Mouse (Mus musculus): ENCODE measurements around the gene Arl3. TPM values are rescaled to one million over a fixed set of nuclear protein-coding genes. Genes with fewer than 3 reads are reported as not detected.

Gene Arl3
- polyA plus RNA-seq, 1 experiment from 2014 or later: 209 TPM

DNA sequence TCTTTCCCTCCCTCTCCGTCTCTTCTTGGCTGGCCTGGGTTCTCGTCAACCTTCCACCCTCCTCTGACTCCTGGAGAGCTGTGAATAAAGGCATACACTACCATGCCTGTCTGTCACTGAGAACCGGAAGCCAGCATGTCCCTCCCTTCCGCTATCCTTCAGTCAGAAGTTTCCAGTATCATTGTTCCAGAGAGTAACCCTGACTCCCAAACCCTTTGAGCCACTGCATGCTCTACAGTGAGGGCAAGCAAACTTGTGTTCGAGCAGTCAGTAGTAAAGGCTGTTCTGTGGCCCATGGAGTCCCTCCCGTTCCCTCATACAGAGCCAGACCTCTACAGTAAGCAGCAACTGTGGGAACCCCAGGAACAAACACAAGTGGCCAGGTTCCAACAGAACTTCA lies 25.4 kb downstream of the Arl3 start:
- 78% methylated on average over 6 of the region's 6 CpGs for WGBS
- peak overlapping the region; percentile 40 for H3K27ac ChIP-seq

GRCm38 (mm10) chr19:46542750-46543149 lies 30.2 kb downstream of the Arl3 start:
- Histone ChIP-seq H3K9me3 (no peaks in the 10 kb centered on the region), H3K27me3 (ENCODE audit: insufficient read depth, poor library complexity, severe bottlenecking) (no peaks in the 10 kb centered on the region), H3K4me1 (replicated peaks) (no peaks in the 10 kb centered on the region), H3K36me3 (peaks cover 69% of the 10 kb centered on the region), H3K4me3 (no peak overlapping the region), H3K27ac (no peak overlapping the region)
- no peak for DNase-seq (ENCODE audit: low spot score)
- WGBS: 87% methylated on average over 8 of the region's 8 CpGs

More for the DNA sequence above, 25.4 kb downstream of the Arl3 start:
- no peak for DNase-seq (ENCODE audit: low spot score)
- H3K4me1 ChIP-seq (replicated peaks): no peaks in the 10 kb centered on the region
- H3K4me3 ChIP-seq: no peak overlapping the region
- peaks cover 73% of the 10 kb centered on the region for H3K36me3 ChIP-seq
- H3K27me3 ChIP-seq (ENCODE audit: insufficient read depth, poor library complexity, severe bottlenecking): no peaks in the 10 kb centered on the region
- H3K9me3 ChIP-seq: no peaks in the 10 kb centered on the region

GRCm38 (mm10) chr19:46538213-46538612 lies 34.8 kb downstream of the Arl3 start:
- H3K36me3 ChIP-seq: peaks cover 66% of the 10 kb centered on the region
- H3K27ac ChIP-seq: no peak overlapping the region
- no peak overlapping the region for H3K4me3 ChIP-seq
- no peaks in the 10 kb centered on the region for H3K9me3 ChIP-seq
- H3K4me1 ChIP-seq (replicated peaks): peaks cover 22% of the 10 kb centered on the region
- H3K27me3 ChIP-seq (ENCODE audit: insufficient read depth, poor library complexity, severe bottlenecking): no peaks in the 10 kb centered on the region
- no peak for DNase-seq (ENCODE audit: low spot score)
- WGBS: 87% methylated on average over 6 of the region's 6 CpGs

GRCm38 (mm10) chr19:46537357-46537756 lies 35.6 kb downstream of the Arl3 start:
- Histone ChIP-seq H3K27me3 (ENCODE audit: insufficient read depth, poor library complexity, severe bottlenecking) (no peaks in the 10 kb centered on the region), H3K27ac (no peak overlapping the region), H3K4me1 (replicated peaks) (peaks cover 30% of the 10 kb centered on the region), H3K9me3 (no peaks in the 10 kb centered on the region), H3K36me3 (peaks cover 58% of the 10 kb centered on the region), H3K4me3 (no peak overlapping the region)
- DNase-seq (ENCODE audit: low spot score): no peak
- 90% methylated on average over 9 of the region's 9 CpGs for WGBS

- Histone ChIP-seq H3K27ac (peak overlapping the region; percentile 75), H3K36me3 (peaks cover 30% of the 10 kb centered on the region), H3K4me1 (replicated peaks) (peaks cover 58% of the 10 kb centered on the region), H3K9me3 (no peaks in the 10 kb centered on the region), H3K27me3 (ENCODE audit: insufficient read depth, poor library complexity, severe bottlenecking) (no peaks in the 10 kb centered on the region), H3K4me3 (no peak overlapping the region)
- WGBS: 38% methylated on average over 6 of the region's 6 CpGs
- DNase-seq (ENCODE audit: low spot score): no peak
These were observed 38.4 kb downstream of the Arl3 start for GRCm38 (mm10) chr19:46534542-46535098.

DNA sequence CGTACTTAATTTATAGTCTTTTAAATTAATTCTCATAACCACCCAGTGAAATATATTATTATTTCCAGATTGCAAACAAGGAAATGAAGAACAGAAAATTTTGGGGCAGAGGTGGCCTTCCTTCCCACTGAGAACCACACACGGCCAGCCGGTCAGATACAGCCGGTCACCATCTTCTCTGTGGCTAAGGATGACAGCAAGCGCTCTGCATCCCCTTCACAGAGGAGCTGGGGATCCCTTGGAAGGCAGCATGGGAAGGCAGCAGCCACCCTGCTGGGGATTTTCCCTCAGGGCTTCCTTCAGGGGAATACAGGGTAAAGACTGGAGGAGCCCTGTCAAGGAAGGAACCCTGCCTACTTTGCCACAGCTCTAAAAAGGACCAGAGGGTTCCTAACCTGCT lies 39.5 kb downstream of the Arl3 start:
- peaks cover 69% of the 10 kb centered on the region for H3K4me1 ChIP-seq (replicated peaks)
- DNase-seq (ENCODE audit: low spot score): no peak
- 58% methylated on average over 5 of the region's 5 CpGs for WGBS
- H3K27me3 ChIP-seq (ENCODE audit: insufficient read depth, poor library complexity, severe bottlenecking): no peaks in the 10 kb centered on the region
- H3K27ac ChIP-seq: peak overlapping the region; percentile 75
- H3K36me3 ChIP-seq: peaks cover 25% of the 10 kb centered on the region
- H3K4me3 ChIP-seq: no peak overlapping the region
- H3K9me3 ChIP-seq: no peaks in the 10 kb centered on the region

GRCm38 (mm10) chr19:46533066-46533465 lies 39.9 kb downstream of the Arl3 start:
- peak; percentile 32 for DNase-seq (ENCODE audit: low spot score)
- H3K4me3 ChIP-seq: no peak overlapping the region
- peaks cover 73% of the 10 kb centered on the region for H3K4me1 ChIP-seq (replicated peaks)
- H3K9me3 ChIP-seq: no peaks in the 10 kb centered on the region
- H3K36me3 ChIP-seq: peaks cover 21% of the 10 kb centered on the region
- H3K27me3 ChIP-seq (ENCODE audit: insufficient read depth, poor library complexity, severe bottlenecking): no peaks in the 10 kb centered on the region
- 31% methylated on average over 4 of the region's 4 CpGs for WGBS
- H3K27ac ChIP-seq: peak overlapping the region; percentile 75

- H3K4me1 ChIP-seq (replicated peaks): peaks cover 82% of the 10 kb centered on the region
- H3K9me3 ChIP-seq: no peaks in the 10 kb centered on the region
- peak; percentile 31 for DNase-seq (ENCODE audit: low spot score)
- no peaks in the 10 kb centered on the region for H3K27me3 ChIP-seq (ENCODE audit: insufficient read depth, poor library complexity, severe bottlenecking)
- peaks cover 17% of the 10 kb centered on the region for H3K36me3 ChIP-seq
- peak overlapping the region; percentile 75 for H3K27ac ChIP-seq
- no peak overlapping the region for H3K4me3 ChIP-seq
- WGBS: 9% methylated on average over 10 of the region's 10 CpGs
These were observed 40.8 kb downstream of the Arl3 start for GRCm38 (mm10) chr19:46532031-46532688.

GRCm38 (mm10) chr19:46531071-46532030 lies 41.6 kb downstream of the Arl3 start:
- Histone ChIP-seq H3K36me3 (peaks cover 13% of the 10 kb centered on the region; the same call in 1 of the 2 replicates), H3K9me3 (no peaks in the 10 kb centered on the region), H3K27me3 (ENCODE audit: insufficient read depth, poor library complexity, severe bottlenecking) (no peaks in the 10 kb centered on the region), H3K4me3 (peak overlapping the region; percentile 44), H3K27ac (peak overlapping the region; percentile 92), H3K4me1 (replicated peaks) (peaks cover 90% of the 10 kb centered on the region)
- DNase-seq (ENCODE audit: low spot score): peak; percentile 53
- 5% methylated on average over 16 of the region's 16 CpGs for WGBS

- peak; percentile 21 for DNase-seq (ENCODE audit: low spot score)
- 3% methylated on average over 8 of the region's 8 CpGs for WGBS
- H3K36me3 ChIP-seq: peaks cover 8% of the 10 kb centered on the region; the same call in 1 of the 2 replicates
- peaks cover 99% of the 10 kb centered on the region for H3K4me1 ChIP-seq (replicated peaks)
- no peaks in the 10 kb centered on the region for H3K27me3 ChIP-seq (ENCODE audit: insufficient read depth, poor library complexity, severe bottlenecking)
- H3K4me3 ChIP-seq: peak overlapping the region; percentile 44
- no peaks in the 10 kb centered on the region for H3K9me3 ChIP-seq
- peak overlapping the region; percentile 92 for H3K27ac ChIP-seq
These were observed 42.5 kb downstream of the Arl3 start for GRCm38 (mm10) chr19:46530449-46530990.

DNA sequence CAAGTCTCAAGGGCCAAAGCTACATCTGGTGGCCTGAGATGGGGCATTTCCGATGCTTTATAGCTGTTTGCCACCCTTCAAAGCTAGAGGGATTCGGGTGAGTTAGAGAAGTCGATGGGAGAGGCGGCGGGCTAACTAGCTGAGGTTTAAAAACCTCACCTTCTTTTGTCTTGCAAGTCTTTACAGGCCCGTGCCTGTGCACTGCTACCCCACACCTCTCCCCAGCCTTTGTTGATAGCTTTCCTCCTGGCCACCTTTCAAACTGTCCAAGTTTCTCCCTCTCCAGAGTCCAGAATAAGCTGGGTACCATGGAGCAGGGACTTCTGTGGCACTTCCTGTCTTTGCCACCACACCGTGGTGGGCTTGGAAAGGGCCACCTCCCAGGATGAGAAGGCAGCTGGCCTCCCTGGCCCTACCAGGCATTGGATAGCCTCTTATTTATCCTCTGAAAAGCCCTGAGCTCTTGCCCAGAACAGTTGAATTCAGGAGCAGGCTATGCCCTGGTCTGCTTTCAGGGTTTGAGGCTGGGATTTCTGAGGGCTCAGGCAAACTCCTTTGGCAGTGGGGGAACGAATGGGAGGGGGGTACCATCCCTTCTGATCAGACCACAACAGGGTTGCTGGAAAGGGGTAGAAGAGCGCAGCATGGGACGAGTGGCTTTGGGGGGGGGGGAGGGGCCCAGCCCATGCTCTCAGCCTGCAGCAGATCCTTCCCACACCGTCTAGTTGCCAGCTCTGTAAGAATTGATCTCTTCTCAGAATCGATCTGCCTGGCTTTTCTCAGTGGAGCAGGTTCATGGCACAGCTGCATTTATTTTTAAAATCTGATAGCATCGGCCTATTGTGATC lies 43.2 kb downstream of the Arl3 start:
- Histone ChIP-seq H3K9me3 (no peaks in the 10 kb centered on the region), H3K27ac (peak overlapping the region; percentile 92), H3K4me1 (replicated peaks) (peaks cover 100% of the 10 kb centered on the region), H3K4me3 (peak overlapping the region; percentile 44), H3K27me3 (ENCODE audit: insufficient read depth, poor library complexity, severe bottlenecking) (no peaks in the 10 kb centered on the region), H3K36me3 (peaks cover 5% of the 10 kb centered on the region; the same call in 1 of the 2 replicates)
- peak; percentile 49 for DNase-seq (ENCODE audit: low spot score)
- WGBS: 4% methylated on average over 13 of the region's 13 CpGs

Measured in hindbrain, embryonic 10.5 days (tissue).